Mouse (Mus musculus) layer of hippocampus, adult 18-20 months (tissue): ENCODE measurements around the gene Dcpp2. TPM values are rescaled to one million over a fixed set of nuclear protein-coding genes. Genes with fewer than 3 reads are reported as not detected.
"Not testable (repeated sequence)": the region's sequence is repeated elsewhere in the genome, so short reads cannot be mapped to it uniquely, and the experiment has no call there.

ENCODE experiments used
- DNase-seq, 2 experiments: peaks; one replicate each; pipeline ENCODE4 v3.0.0; 2022; ENCODE audit warnings: low spot score in 2 of 2
- long read RNA-seq: library from polyadenylated mRNA; stranded (forward); transcript quantifications from one replicate; pipeline ENCODE4 v2.0.0, GENCODE M21; 2021
- total RNA-seq, 2 experiments: library from RNA; stranded (reverse); gene quantifications; 2 replicates each; pipeline ENCODE4 v1.2.3; 2021

The Dcpp2 gene
- total RNA-seq: not detected
- long read RNA-seq: 0 reads

DNA sequence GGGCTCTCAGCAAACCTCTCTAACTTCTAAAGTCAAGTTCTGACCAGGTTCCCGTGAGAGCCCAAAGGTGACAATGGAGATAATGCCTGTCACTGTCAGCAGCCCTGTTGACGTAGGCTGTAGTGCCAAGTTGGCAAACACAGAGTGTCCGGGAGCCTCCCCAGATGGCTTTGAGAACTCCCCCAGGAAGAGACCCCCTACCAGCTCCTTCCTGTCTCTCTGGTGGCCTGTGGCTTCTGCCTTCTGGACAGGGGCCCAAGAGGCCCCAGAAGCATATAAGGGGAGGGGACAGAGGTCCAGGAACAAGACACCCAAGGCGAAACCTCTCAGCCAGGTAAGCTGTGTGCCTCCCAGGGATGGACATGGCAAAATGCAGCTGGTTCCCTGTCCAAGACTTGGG lies at the start of gene Dcpp2, which contains the start of gene Dcpp1:
TSS of gene Dcpp2 (plus strand) at position 305 of the 400 bp plus-strand sequence.
TSS of gene Dcpp1 (plus strand) at position 301 of the 400 bp plus-strand sequence.
- not testable (repeated sequence) for DNase-seq

GRCm38 (mm10) chr17:23831201-23831600 lies 49.5 kb upstream of the Dcpp2 start:
- DNase-seq: no peak

DNA sequence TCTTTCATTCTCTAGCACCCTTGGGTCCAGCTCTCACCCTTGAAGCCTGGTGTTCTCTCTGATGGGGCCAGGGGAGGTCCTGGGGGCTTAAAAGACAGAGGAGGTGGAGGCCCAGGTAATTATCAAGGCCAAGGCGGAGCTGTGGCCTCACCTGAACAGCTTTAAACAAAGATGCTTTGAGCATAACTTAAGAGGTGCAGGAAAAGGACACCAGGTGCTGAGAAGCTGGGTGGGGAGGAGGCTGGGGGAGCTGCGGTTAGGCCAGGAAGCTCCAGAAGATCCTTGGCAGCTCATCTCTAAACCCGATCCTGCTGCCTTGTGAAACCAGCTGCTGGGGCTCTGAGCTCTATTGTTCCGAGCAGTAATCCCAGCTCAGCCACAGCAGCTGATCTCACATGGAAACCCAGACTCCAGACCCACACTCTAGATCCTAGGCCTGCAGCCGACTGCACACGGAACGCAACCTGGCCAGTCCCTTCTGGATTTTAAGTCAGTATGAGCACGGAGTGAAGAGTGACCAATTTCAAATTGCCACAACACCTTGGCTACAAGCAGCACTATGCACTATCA lies 44.6 kb upstream of the Dcpp2 start, which contains the start of gene Prss33:
TSS of gene Prss33 (minus strand) at position 51 of the 570 bp plus-strand sequence.
- DNase-seq: no peak

DNA sequence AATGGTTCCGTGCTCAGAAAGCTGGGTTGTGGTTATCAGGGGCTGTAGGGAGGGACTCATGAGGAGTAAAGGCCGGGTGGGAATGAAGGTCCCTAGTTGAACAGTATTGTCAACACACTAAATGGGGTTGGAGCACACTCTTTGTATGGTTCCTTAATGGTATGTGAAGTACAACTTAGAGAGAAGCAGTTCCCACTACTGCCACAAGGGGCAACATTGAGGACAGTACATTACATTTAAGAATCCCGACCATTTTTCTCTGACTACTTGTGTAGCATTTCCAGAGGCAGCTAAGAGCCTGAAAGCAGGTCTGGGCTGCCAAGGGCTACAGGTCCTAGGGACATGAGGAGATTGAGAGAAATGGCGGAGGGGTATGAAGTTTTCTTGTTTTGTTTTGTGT lies 39.5 kb upstream of the Dcpp2 start:
- DNase-seq: peak in 1 of 2 experiments; percentile 80

DNA sequence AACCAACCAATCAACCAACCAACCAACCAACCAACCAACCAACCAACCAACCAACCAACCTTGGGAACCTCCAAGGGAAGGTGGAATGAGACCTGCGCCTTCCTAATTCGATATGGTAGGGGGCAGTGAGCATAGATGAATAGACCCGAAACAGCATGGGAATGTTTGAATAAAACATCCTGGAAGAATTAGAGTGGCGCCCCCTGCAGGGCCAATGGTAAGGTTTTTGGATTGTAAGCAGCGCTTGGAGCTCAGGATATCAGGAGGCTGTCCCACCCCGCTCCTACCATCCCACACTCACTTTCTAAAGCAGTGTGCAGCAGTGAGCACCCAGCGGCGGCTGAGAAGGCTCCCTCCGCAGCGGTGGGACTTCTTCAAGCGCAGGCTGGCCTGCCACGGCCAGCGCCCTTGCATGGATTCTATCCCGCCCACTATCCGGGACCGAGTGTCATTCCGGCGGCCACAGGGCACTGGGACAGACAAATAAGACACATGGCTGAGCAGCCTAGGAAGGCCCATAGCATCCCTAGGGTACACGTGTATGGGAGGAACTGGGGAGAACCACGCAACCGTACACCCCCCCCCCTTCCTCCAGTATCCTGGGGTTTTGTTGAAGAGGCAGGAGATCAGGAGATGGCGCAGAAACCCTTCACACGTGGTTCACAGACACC lies 37.4 kb upstream of the Dcpp2 start:
- DNase-seq: no peak

DNA sequence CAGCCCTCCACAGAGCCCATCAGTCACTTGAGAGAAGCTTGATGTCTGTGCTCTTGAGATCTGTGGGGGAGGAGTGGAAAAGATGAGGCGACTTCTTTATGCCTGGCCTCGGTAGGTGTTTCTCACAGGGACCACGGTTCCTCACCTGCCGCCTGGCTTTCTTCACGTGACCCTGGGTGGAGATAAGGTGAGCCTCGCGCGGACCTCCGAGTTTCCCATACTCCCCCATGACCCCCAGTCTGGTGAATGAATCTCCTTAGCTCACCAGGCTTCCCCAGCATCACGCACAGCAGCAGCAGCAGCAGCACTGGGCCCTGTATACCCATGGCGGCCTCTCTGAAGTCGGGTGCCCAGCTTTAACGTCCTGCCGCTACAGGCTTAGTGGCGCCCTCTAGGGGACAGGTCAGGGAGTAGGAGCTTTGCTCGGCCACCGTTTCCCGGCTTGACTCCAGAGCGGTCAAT lies 36.8 kb upstream of the Dcpp2 start, which contains the start of the genes Prss32 and Prss41:
TSS of gene Prss32 (plus strand) at position 44 of the 462 bp plus-strand sequence.
TSS of gene Prss41 (minus strand) at position 361 of the 462 bp plus-strand sequence.
- peak in 1 of 2 experiments; percentile 44 for DNase-seq

GRCm38 (mm10) chr17:23850028-23850427 lies 30.7 kb upstream of the Dcpp2 start:
- no peak for DNase-seq

- DNase-seq: peak in 1 of 2 experiments; percentile 68
Measured at GRCm38 (mm10) chr17:23850853-23851749, 29.6 kb upstream of the Dcpp2 start.

GRCm38 (mm10) chr17:23853292-23853691 lies 27.4 kb upstream of the Dcpp2 start:
- DNase-seq: no peak

GRCm38 (mm10) chr17:23854229-23854765 lies 26.4 kb upstream of the Dcpp2 start:
- no peak for DNase-seq

DNA sequence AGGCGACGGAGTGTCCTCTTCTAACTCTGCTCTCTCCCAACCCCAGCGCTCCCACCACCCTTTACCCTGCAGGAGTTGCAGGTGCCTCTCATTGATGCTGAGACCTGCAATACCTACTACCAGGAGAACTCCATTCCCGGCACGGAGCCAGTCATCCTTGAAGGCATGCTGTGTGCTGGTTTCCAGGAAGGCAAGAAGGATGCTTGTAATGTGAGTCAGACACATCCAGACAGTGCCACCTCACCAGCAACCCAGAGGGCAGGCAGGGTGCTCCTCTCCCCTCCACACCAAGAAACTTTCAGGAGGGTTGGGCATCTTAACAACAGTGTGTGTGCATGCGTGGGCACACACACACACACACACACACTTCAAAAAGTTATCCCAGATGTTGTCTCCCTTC lies 23.5 kb upstream of the Dcpp2 start:
- DNase-seq: no peak

GRCm38 (mm10) chr17:23857913-23858312 lies 22.8 kb upstream of the Dcpp2 start:
- no peak for DNase-seq

DNA sequence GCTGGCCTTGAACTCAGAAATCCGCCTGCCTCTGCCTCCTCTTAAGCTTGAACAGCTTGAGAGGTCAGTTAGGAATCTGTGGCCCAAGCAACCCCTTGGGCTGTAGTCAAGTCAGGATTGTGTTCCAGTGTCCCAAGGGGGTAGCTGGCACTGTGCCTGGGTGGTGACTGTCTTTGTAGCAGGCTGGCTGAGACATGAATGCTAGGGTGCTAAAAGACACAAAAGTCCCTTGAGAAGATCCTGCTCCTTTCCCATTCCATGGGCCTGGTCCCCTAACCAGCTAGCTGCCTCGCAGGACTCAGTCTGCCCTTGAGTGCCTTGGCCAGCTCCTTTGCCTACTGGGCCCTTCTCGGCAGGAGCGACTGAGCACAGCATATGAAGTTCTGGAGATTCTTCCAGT lies 17.8 kb upstream of the Dcpp2 start:
- no peak for DNase-seq

DNA sequence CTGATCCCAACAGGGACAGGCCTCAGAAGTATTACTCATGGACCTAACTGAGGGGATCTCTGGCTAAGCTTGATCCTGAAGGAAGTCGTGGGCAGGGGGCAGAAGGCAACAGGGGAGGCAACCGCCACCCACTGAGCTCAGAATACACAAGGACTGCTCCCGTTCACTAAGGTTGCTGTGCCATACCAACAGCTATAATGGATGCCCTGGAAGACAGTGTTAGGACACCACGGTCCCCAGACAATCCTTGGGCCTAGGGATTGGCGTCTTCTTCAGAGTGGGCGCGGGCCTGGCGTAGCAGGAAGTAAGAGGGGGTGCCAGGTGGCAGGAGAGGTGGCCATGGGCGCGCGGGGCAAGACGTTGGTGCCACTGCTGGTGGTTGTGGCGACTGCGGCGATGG lies 12.9 kb upstream of the Dcpp2 start, which contains the start of gene Prss21:
TSS of gene Prss21 (plus strand) at position 301 of the 400 bp plus-strand sequence.
- DNase-seq: no peak

GRCm38 (mm10) chr17:23868513-23868912 lies 12.2 kb upstream of the Dcpp2 start:
- DNase-seq: no peak

GRCm38 (mm10) chr17:23873884-23874856 lies 6.5 kb upstream of the Dcpp2 start:
- peak in 1 of 2 experiments; percentile 50 for DNase-seq

DNA sequence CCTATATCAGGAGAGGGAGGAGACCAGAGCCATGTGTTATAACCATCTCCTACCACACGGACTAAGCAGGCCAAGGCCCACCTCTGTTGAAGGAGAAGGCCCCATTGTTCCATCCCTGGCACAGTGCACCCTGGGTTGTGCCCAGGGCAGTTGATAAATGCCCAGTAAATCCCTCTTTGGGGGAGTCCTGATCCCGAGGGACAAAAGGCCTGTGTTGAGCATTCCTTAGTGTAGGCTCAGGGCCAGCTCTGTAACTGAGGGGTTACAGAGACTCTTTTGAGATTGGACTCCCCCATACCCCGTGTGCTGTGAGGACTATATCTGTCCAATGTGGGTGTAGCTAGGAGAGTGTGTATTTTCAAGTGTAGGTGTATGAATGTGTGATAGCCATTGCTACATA lies 3.9 kb upstream of the Dcpp2 start:
- peak in 1 of 2 experiments; percentile 24 for DNase-seq

GRCm38 (mm10) chr17:23877166-23877565 lies 3.5 kb upstream of the Dcpp2 start:
- no peak for DNase-seq

DNA sequence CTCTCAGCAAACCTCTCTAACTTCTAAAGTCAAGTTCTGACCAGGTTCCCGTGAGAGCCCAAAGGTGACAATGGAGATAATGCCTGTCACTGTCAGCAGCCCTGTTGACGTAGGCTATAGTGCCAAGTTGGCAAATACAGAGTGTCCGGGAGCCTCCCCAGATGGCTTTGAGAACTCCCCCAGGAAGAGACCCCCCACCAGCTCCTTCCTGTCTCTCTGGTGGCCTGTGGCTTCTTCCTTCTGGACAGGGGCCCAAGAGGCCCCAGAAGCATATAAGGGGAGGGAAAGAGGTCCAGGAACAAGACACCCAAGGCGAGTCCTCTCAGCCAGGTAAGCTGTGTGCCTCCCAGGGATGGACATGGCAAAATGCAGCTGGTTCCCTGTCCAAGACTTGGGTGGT lies 36.5 kb downstream of the Dcpp2 start, which contains the start of gene Dcpp3:
TSS of gene Dcpp3 (plus strand) at position 301 of the 400 bp plus-strand sequence.
- not testable (repeated sequence) for DNase-seq
